Mouse (Mus musculus): ENCODE results near the gene Ryr1.

The Ryr1 gene

DNA sequence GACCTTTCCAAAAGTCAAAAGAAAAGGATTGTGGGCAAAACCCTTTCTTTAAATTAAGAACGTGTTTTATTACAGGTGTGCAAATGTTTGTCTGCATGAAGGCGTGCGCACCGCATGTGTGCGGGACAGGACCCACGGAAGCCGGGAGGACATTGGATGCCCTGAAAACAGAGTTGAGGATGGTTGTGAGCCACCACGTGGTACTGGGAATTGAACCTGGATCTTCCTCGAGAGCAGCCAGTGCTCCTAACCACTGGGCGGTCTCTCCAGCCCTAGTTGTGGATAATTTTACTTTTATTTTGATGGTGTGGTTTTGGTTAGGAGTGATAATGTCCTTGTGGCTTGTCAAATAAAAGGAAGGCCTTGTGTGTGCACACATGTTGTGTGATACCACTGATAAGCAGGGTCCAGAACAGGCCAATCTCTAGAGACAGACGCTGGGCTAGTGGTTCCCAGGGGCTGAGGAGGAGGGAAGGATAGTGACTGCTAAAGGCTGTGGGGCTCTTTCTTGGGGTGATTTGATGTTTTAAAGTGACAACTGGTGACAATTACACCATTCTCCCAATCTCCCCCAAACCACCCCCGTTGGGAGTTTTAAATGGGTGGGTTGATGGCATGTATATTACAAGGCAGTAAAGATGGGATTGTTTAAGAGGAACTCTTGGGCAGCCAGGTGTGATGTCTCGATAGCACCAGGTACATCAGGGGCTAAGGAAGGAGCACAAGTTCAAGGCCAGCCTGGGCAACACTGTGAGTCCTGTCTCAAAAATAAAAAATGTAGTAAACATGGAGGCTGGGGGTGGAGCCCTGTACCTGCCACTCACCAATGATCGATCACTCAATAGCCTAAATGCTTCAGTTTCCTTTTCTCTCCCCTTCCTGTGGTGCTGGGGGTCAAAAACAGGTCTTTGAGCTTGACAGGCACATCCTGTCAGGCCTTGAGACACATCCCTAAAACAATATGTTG lies 95.0 kb downstream of the Ryr1 start:
- DNase-seq: no peak

DNA sequence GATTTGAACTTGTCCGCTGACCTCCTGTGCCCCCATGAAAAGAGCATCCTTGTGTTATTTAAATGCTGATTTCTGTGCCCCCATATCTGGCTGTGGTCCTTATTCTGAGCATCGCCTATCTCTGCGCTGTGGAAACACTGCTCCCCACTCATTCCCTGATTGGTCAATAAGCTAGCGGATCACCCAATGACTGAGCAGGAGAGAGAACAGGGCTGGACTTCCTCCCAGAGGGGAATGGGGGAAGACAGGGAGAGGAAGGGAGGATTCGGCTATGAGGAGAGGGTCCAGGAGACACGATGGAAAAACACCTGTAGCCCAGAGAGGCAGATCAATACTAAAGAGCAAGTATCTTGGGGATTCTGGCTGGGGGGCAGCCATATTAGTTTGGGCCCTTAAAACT lies 96.2 kb downstream of the Ryr1 start:
- no peak for DNase-seq

DNA sequence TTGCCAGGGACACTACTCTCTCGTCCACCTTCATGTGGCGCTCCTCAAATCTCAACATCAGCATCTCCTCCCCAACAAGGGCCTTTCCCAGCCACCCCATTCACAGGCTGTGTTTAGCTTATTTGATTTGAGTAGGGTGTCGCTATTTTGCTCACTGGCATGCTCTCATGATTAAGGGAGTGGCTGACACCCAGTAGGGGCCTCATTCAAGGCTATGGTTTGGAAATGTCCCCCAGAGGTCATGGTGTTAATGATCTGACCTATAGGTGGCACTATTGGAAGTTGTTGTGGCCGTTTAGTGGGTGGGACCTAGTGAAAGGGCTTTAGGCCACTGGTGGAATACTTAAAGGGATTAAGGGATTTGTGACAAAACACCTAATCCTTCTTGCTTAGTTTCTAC lies 98.2 kb downstream of the Ryr1 start:
- DNase-seq: peak; percentile 51

DNA sequence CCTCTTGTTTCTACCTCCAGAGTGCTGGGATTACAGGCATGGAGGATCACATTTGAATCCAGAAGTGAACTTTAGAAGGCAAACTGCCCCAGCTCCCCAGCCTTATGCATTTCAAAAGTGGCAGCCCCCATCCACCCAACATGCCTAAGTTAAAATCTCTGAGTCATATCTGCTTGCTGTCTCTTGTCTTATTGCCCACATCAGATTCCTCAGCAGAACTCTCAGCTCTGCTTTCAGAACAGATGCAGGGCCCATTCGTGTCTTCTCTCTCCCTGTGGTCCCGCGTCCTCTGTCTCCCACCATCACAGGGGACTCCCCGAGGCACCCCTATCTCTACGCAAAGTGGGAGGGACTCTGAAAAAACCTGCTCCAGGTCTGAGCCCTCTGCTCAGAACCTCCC lies 98.8 kb downstream of the Ryr1 start:
- DNase-seq: no peak

DNA sequence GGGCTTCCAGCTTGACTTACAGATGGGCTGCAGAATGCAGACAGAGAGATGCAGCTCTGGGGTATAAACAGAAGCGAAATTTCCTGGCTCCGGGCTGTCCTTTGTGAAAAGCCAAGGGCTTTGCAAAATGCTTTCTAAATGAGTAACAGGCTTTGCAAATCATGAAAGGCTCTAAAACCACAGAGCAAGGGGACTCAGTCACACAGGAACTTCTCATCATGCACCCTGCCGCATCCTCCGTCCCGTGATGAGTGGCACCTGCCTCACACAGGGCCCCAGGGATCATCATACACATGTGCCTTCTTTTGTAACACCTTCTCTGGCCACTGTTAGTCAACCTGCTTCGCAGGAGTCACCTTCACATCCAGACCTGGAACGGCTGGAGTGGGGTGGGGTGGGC lies 99.4 kb downstream of the Ryr1 start:
- no peak for DNase-seq

DNA sequence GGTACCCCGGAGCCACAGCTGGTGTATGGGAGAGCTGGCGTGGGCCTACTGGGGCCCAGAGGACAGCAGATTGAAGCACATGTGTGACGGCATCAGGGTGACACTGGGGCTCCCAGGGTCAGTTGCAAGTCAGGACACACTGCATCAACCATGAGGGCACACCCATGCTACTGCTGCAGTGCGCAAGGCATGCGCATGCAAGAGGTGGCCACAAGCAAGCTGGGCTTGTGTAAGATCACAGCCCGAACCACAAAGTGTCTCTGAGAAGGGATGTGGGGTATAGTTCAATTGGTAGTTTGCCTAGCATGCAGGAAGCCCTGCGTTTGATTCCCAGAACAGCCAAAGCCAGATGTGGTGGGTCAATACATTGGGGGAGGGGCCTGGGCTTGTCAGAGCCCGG lies 101.5 kb downstream of the Ryr1 start:
- no peak for DNase-seq

DNA sequence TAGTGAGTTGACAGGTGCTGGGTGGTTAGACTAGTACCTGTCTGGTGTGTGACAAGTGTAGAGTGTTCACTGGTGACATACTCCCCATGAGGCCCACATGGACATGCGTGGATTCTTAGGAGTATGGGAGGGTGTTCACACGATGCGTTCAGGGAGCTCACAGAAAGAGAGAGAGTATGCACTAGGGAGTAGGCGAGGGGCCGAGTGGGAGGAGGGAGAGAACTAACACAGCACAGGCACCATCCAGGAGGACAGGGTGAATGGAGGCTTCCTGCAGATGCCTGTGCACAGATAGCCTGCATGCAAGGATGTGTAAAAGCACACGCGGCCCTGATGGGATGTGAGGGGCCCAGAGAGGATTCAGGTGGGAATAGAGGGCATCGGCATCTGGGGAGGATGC lies 102.5 kb downstream of the Ryr1 start:
- DNase-seq: no peak

DNA sequence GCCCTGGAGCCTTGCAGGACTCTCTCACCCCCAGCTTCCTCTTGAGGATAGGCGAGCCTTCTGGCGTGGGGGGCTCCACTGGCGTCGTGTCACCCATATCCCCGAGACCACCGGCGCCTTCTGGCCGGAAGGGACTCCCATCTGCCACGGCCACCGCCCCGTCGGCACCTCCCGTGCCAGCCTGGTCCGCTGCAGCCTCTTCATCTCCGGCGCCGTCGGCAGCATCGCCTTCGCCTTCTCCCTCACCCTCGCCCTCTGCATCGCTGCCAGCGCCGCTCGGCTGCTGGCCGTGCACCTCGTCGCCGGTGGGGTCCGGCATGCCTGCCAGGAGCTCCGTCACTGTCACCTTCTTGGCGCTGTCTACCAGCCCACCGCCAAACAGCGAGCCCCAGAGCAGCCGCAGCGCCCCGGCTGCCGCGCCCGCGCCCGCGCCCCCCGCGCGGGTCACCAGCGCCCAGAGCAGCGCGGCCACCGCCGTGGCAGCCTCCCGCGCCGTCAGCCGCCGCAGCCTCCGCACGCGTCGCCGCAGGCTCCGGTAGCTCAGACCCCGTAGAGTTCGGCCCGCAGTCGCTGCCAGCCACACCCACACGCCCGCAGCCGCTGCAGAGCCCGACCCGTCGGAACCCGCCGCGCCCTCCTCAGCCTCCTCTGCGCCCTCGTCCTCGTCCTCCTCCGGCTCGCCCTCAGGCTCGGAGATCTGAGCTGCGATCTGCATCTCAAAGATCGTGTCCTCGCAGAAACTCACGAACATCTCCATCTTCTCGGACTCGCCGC lies 105.3 kb downstream of the Ryr1 start:
- DNase-seq: peak; percentile 38

DNA sequence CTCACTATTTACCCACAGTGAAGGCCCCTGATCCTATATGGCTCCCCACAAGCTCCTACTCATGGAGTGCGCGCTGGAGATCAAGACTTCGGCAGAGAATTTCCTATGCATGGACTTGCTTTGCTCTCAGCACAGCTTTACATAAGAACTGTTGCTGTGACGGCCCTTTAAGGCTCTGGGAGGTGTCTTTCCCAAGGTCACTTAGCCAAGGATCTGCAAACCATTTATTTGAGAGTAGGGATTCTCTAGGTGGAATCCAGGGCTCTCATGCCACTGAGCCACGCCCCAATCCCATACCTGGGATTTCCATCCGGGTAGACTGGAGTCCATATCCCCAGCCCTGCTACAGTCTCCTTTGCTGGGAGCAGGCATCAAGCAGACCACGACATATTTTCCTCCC lies 107.8 kb downstream of the Ryr1 start:
- DNase-seq: no peak

DNA sequence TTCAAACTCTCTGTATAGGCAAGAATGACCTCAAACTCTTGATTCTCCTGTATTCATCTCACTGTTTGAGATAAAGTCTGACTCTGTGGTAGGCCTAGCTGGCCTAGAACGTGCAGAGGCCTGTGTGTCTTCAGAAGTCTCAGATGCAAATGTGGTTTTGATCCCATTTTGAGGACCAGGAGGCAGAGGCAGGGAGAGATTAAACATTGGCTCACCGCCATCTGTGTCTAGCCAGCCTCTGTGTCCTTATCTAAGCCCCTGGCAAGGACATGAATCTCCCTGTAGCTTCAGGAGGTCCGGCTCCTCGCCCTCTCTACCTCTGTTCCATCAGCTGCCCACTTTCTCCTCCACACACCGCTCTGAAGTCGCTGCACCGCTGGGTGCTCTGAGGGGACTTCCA lies 108.5 kb downstream of the Ryr1 start:
- DNase-seq: no peak

DNA sequence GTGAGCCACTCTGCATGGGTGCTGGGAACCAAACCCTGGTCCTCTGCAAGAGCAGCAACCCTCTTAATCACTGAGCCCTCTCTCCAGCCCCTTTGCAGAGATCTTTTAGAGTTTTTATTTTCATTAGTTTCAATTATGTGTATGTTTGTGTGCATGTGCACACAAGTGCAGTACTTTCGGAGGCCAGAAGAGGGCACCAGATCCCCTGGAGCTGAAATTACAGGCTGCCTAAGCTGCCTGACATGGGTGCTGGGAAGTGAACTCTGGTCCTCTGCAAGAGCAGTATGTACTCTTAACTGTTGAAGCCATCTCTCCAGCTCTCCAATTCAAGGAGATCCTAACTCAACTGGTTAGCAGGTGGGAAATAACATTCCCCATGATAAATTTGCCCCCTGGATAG lies 110.0 kb downstream of the Ryr1 start:
- DNase-seq: no peak

DNA sequence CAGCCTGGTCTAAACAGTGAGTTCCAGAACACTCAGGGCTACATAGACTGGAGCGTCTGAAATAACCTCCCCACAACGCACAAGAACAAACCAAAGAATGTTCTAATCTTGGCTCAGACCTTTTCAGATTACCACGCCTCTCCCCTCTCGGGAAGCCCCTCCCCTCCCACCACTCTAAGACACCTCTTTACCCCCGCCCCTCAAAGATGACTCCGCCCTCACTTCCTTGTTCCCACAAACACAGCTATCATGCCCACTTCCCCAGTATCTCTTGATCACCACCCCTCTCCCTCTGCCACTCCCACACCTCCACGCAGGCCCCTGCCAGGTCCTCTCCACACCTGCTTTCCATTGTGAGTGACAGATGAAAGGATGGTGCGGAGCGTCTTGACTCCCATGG lies 116.3 kb downstream of the Ryr1 start:
- no peak for DNase-seq

DNA sequence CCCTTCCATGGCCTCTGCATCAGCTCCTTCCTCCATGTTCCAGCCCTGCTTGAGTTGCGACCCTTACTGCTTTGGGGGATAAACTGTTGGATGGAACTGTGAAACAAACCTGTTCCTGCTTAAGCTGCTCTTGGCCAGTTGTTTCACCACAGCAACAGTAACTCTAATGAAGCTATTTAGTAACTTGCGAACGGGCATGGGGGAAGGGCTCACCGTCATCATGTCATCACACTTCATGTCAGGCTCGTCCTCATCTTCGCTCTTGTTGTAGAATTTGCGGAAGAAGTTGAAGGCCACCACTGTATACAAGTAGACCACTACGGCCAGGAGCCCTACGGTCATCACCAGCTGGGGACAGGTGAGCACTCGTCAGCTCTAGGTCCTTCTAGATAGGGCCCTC lies 116.8 kb downstream of the Ryr1 start:
- DNase-seq: no peak

DNA sequence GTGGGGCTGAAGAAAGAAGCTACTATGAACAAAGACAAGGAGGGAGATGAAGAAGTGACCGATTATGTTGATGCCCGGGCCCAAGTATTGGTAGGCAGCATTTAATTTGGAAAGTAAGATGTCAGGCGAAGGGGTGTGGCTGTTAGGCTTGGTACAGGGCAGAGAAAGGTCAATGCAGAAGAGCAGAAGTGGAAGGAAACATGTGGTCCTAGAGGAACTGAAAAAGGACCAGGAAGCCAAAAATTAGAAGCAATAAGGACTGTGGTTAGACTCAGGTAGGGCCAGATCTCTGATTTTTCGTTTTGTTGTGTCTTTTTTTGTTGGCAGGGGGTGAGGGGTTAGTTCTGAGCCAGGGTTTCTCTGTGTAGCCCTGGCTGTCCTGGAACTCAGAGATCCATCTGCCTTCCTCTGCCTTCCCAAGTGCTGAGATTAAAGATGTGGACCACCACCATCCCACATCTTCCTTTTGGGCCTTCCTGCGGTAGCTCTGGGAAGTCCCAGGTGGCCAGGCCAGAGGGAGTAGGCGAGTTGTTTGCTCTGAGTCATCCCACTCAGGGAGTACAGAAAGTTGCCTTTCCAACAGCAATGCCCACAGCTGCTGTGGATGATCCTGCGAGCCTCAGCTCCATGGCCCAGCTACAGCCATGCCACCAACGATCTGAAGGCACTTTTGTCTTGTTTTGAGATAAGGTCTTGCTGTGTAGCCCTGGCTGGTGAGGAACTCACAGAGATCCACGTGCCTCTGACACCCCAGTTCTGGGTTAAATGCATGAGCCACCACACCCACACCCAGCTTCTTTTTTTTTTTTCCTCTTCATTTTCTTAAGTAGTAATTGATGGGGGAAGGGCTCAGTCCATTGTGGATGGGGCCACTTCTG lies 117.5 kb downstream of the Ryr1 start:
- DNase-seq: no peak

DNA sequence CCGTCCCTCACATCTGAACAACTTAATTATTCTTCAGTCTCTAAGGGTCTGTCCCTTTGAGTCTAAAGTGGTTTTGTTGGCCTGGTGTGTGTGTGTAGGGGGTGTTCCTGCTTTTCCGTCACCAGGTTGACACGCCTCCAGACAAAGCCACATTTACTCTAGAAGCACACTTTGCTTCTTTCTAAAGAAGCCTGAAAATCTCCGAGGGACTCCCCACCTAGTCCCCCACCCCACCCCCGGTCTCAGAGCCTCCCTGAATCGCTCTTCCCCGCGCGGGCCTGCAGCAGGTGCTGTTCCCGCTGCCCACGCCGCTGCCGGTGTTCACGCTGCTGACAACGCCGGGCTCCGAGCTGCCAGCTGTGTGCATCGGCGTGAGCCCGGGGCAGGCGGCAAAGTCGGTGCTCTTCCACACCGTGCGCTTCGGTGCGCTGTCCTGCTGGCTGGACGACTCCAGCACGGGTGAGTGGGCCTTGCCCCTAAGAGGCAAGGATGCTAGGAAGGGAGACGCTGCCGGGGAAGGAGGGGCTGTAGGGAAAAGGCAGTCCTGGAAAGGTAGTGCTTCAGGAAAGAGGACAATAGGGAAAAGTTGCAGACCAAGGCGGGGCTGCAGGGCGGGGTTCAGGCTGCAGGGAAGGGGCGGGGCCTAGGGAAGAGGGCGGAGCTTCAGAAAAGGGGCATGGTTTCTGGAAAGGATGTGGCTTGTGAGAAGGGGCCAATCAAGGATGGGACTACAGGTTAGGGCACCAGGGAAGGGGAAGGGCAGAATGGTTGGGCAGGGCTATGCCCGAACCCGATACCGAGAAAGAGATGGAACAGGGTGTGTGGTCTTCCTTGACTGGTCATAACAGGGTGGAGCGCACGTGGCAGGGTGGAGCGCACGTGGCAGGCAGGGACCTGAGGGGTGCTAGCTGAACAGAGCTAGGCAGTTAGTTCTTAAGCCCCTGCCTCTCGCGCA lies 124.1 kb downstream of the Ryr1 start:
- DNase-seq: peak; percentile 81

DNA sequence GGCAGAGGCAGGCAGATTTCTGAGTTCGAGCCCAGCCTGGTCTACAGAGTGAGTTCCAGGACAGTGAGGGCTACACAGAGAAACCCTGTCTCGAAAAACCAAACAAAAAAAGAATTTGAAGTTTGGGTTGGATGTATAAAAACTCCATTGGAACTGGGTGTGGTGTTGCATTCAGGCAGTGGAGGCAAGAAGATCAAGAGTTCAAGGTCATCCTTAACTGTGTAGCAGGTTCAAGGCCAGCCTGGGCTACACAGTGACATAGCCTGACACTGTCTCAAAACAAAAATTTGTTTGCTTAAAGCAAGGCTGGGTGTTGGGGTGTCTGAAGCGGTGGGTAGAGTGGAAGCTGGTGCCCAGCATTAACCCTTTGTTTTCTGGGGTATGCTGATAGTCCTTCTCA lies 131.6 kb downstream of the Ryr1 start:
- DNase-seq: no peak

DNA sequence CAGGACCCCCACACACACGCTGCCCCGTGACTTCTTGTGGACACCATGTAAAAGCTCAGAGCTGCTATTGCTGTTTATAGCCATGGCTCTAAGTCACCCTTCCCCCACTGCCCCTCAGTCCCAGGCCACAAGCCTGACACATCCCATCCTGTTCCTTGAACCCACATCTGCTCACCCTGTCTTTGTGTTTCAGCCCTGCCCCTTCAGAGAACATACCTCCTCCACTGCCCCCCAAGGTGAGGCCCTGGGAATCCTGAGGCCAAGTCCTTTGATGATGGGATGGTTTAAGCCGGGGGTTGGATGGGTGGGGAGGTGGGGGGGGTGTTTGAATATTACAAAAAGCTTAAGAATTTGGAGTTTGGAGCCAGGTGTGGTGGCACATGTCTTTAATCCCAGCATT lies 132.0 kb downstream of the Ryr1 start:
- DNase-seq: no peak

DNA sequence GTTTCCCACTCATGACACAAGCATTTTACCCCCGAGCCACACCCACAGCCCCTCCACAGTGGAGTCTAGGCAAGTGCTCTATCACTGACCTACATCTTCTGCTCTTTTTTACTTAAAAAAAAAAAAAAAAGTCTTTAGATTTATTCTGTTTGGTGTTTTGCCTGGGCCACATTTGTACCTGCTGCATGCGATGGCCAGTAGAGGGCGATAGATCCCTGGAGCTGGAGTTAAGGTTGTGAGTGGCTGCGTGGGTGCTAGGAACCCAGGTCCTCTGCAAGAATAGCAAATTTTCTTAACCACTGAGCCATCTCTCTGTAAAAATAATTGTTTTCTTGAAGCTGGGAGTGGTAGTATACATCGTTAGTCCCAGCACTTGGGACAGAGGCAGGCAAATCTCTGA lies 133.4 kb downstream of the Ryr1 start:
- no peak for DNase-seq

DNA sequence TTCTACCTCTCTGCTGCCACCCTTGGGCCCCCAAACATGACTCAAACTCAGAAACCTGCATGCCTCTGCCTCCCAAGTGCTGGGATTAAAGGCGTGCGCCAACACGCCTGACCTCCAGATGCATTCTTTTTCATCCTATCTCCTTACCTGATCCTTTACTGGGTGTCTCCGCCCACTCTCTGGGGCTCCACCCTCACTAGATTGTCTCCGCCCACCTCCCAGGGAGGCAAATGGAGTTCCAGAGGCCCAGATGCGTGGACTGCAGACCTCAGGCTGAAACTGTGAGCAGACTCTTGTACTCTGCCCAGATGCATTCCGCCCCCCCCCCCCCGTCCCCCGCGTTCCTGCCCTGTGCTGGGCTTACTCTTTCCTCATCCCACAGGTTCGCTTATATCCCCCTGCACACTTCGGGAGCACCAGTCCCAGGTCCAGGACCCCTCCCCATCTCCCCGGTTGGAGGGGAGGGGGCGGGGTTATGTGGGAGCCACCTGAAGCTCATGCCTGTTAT lies 134.2 kb downstream of the Ryr1 start:
- DNase-seq: no peak

DNA sequence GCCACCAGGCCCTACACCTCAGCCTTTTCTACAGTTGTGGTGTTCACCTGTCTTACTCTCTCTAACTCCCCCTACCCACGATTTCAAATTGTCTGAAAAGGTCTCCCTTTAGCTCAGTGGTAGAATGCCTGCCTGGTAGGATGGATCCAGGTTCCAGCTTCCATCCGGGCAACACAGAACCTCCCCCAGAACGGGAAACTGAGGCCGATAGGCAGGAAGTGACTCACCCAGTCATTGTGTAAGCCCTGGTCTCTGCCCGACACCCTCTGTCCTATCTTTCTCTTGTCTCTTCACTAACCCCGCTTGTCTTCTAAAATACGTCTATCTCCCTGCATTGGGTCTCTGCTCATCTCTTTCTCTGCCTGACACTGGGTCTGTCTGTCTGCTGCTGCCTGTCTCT lies 139.8 kb downstream of the Ryr1 start:
- DNase-seq: no peak

DNA sequence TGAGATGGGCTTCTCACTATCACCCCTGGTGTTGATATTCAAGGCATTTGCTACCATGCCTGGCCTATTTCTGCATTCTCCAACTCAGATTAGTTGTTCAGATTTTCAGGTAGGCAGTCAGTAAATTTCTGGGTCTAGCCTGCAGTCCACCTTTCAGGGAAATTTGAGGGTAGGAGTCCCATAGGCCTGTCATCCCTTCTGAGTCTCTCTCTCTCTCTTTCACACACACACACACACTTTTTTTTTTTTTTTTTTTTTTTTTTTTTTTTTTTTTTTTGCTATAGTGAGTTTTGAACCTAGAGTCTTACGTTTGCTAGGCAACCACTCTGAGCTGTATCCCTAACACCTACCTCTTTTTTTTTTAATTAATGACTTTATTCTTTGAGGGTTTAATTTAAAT lies 140.5 kb downstream of the Ryr1 start:
- DNase-seq: no peak

DNA sequence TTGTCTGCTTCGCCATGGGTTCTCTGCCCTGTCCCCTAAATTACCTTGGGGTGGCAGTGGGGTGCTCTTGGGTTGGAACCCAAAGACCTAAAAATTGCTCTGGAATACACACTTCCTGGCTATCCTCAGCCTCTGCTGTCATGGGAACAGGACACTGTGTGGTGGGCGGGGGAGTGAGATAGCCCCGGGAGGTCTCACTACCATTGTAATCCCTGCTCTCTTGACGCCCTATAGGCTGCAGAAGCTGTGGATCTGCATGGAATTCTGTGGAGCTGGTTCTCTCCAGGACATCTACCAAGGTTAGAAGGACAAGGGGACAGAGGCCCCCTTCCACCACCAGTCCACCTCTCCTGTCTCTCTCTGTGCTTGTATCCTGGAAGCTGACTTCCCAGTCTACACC lies 141.1 kb downstream of the Ryr1 start:
- DNase-seq: no peak
